Mouse (Mus musculus) megakaryocyte-erythroid progenitor cell, adult 5 weeks (primary cell): Measurements from ENCODE around the gene 1700008P02Rik. TPM values are rescaled to one million over a fixed set of nuclear protein-coding genes. Genes with fewer than 3 reads are reported as not detected.

Source experiments
- polyA plus RNA-seq: library from polyadenylated mRNA; stranded (reverse); fragments of >175 nt; gene quantifications from 2 replicates; pipeline ENCODE4 v1.2.3, GENCODE M21; 2012

1700008P02Rik gene
- polyA plus RNA-seq: not detected in 2 replicates

GRCm38 (mm10) chr3:6620343-6620742, at the start of gene 1700008P02Rik:
Gene 1700008P02Rik, minus strand, starts transcription at chr3:6620443.

